In the genomic region with DNA sequence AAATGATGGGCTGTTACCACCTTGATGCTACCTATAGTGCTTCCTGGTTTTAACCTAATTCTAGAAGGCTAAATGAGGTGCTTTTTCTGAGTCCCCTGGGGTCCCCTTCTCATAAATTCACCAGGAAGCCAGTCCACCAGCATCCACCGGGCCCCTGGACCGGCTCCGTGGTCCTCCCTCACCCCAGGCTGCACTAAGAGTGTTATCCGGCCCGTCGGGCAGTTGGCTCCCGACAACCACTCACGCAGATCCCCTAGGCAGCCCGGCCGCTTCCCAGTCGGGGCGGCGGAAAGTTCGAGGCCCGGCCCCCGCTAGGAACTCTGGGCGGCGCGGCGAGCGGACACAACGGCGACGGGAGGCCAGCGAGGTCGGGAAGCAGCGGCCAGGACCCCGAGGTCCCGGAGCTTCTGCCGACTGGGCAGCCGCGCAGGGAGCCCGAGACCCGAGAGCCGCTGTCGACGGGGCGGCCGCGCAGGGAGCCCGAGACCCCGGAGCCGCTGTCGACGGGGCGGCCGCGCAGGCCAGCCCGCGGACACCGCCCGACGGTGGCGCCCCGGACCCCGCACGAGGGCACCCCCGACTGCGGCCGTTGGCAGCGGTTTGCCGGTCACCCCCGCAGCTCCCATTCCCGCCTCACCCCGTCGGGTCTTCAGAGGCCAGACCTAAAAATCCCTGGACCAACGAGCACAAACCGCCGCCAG, we compare ENCODE assay signal across 7 mouse cellular contexts. TPM values are rescaled to one million over a fixed set of nuclear protein-coding genes. Genes with fewer than 3 reads are reported as not detected.
A peak's percentile ranks its signal among the peaks of the same experiment; 100 is the strongest.
DNase-seq lines count a peak whose midpoint lies in the region; ATAC-seq lines count a peak whose summit lies in the region.

No protein-coding gene starts in this region.

- peak overlapping the region; percentile 47 for H3K4me3 ChIP-seq in forebrain, embryonic 10.5 days
- H3K4me3 ChIP-seq in hindbrain, embryonic 15.5 days, result peak overlapping the region; percentile 48
- peak overlapping the region; percentile 41 for H3K4me3 ChIP-seq in midbrain, embryonic 13.5 days (replicated peaks)

- H3K9me3 ChIP-seq in forebrain, embryonic 10.5 days, result peaks cover 8% of the 10 kb centered on the region; the same call in 1 of the 2 replicates
- no peaks in the 10 kb centered on the region for H3K9me3 ChIP-seq in hindbrain, embryonic 15.5 days
- no peaks in the 10 kb centered on the region for H3K9me3 ChIP-seq in midbrain, embryonic 13.5 days

- H3K27ac ChIP-seq in forebrain, embryonic 10.5 days, result peak overlapping the region; percentile 5; the same call in 1 of the 2 replicates
- H3K27ac ChIP-seq in hindbrain, embryonic 15.5 days (replicated peaks), result no peak overlapping the region
- H3K27ac ChIP-seq in midbrain, embryonic 13.5 days, result no peak overlapping the region

- peaks cover 39% of the 10 kb centered on the region for H3K27me3 ChIP-seq in forebrain, embryonic 10.5 days (ENCODE audit: poor library complexity, severe bottlenecking)
- H3K27me3 ChIP-seq in hindbrain, embryonic 15.5 days, result peaks cover 29% of the 10 kb centered on the region
- peaks cover 31% of the 10 kb centered on the region for H3K27me3 ChIP-seq in midbrain, embryonic 13.5 days

- peak; percentile 57; the same call in 1 of the 2 replicates for ATAC-seq in hindbrain, embryonic 15.5 days (ENCODE audit: low FRiP score, low read depth)
- ATAC-seq in midbrain, embryonic 13.5 days, result peak; percentile 76

- no peak overlapping the region for H3K9ac ChIP-seq in hindbrain, embryonic 15.5 days
- 0 out of 2 replicates have a peak overlapping the region, but pooled peaks have one; percentile 14 for H3K9ac ChIP-seq in midbrain, embryonic 13.5 days (replicated peaks)

- peaks cover 9% of the 10 kb centered on the region for H3K4me1 ChIP-seq in forebrain, embryonic 10.5 days
- peaks cover 13% of the 10 kb centered on the region for H3K4me1 ChIP-seq in hindbrain, embryonic 15.5 days (replicated peaks)
- H3K4me1 ChIP-seq in midbrain, embryonic 13.5 days (replicated peaks), result peaks cover 8% of the 10 kb centered on the region

- H3K36me3 ChIP-seq in forebrain, embryonic 10.5 days (replicated peaks), result no peaks in the 10 kb centered on the region
- H3K36me3 ChIP-seq in hindbrain, embryonic 15.5 days, result no peaks in the 10 kb centered on the region
- H3K36me3 ChIP-seq in midbrain, embryonic 13.5 days, result no peaks in the 10 kb centered on the region

- peak; percentile 14 to 25 for DNase-seq in kidney, postnatal 4 days
- no peak for DNase-seq in kidney, adult 11 months
- DNase-seq in forebrain, embryonic 10.5 days (ENCODE audit: extremely low spot score, low spot score), result no peak
- no peak for DNase-seq in right cerebral cortex, postnatal 4 days
- DNase-seq in ovary, postnatal 36 days (ENCODE audit: low spot score), result no peak

- H3K4me2 ChIP-seq in hindbrain, embryonic 15.5 days, result peak overlapping the region; percentile 75
- peak overlapping the region; percentile 54 for H3K4me2 ChIP-seq in midbrain, embryonic 13.5 days (replicated peaks)

- WGBS in forebrain, embryonic 10.5 days, result 25% methylated on average over 68 of the region's 69 CpGs
- WGBS in hindbrain, embryonic 15.5 days, result 22% methylated on average over 69 of the region's 69 CpGs
- 23% methylated on average over 69 of the region's 69 CpGs for WGBS in midbrain, embryonic 13.5 days

RNA-seq across cellular contexts. Expression of gene Rbm46, which starts 0.5 kb away (rescaled TPM):
- polyA plus RNA-seq in forebrain, embryonic 10.5 days (2016; fragmentation: Nextera tagmentation; extraction: Ambion mirVana), result 1.6 and 1.8 TPM in 2 replicates
- polyA plus RNA-seq in hindbrain, embryonic 15.5 days (2015; fragmentation: Nextera tagmentation; extraction: Ambion mirVana), result 1.4 and 2.1 TPM in 2 replicates
- polyA plus RNA-seq in midbrain, embryonic 13.5 days (2015; fragmentation: Nextera tagmentation; extraction: Ambion mirVana), result 1.3 and 1.8 TPM in 2 replicates

RNA-seq across cellular contexts. Expression of gene Lrat, which starts 28.0 kb away (rescaled TPM):
- polyA plus RNA-seq in forebrain, embryonic 10.5 days (2016; fragmentation: Nextera tagmentation; extraction: Ambion mirVana), result 0.02 TPM in 1 of 2 replicates, not detected in the other
- polyA plus RNA-seq in hindbrain, embryonic 15.5 days (2015; fragmentation: Nextera tagmentation; extraction: Ambion mirVana), result 0.45 and 0.53 TPM in 2 replicates
- 0.04 and 0.10 TPM in 2 replicates for polyA plus RNA-seq in midbrain, embryonic 13.5 days (2015; fragmentation: Nextera tagmentation; extraction: Ambion mirVana)

Comparison
In these comparisons a context has a peak if more than half of its experiments do, and no peak if none do; other contexts are left out.
1. DNase-seq: peak in kidney, postnatal 4 days (2 of 2); none in kidney, adult 11 months (single experiment), forebrain, embryonic 10.5 days (single experiment), right cerebral cortex, postnatal 4 days (single experiment) and ovary, postnatal 36 days (single experiment).
2. Peak in every context shown above with its lines, with median percentiles within 50 percentile points of each other: H3K4me3 ChIP-seq.